Mouse (Mus musculus) CH12.LX (cell line): ENCODE results near the gene Zscan22. TPM values are rescaled to one million over a fixed set of nuclear protein-coding genes. Genes with fewer than 3 reads are reported as not detected.

Experiments
- DNase-seq: peaks from one replicate; pipeline ENCODE4 v3.0.0-alpha.2; 2013; ENCODE audit errors: extremely low read depth
- H3K27ac ChIP-seq: 2 replicates; pipeline ENCODE4 v1.5.1; 2012; ENCODE audit warnings: low read depth, mild to moderate bottlenecking, control low read depth, moderate library complexity; ENCODE audit not compliant: insufficient read depth
- H3K27me3 ChIP-seq: replicated peaks from 2 replicates; pipeline ENCODE3; 2012; ENCODE audit warnings: inconsistent platforms
- H3K36me3 ChIP-seq, 2 experiments: replicated peaks in 1 of 2; 2 replicates each; pipeline versions ENCODE3 to v1.6.1; 2012; ENCODE audit warnings: inconsistent platforms in 1 of 2, low read length in 1 of 2, mild to moderate bottlenecking in 1 of 2, mixed read lengths in 1 of 2, moderate library complexity in 1 of 2; ENCODE audit not compliant: control insufficient read depth in 1 of 2, insufficient read depth in 1 of 2
- H3K4me1 ChIP-seq, 2 experiments: 2 replicates each; pipeline ENCODE4 v1.6.1; 2012; ENCODE audit warnings: inconsistent platforms in 1 of 2, moderate library complexity in 1 of 2; ENCODE audit not compliant: insufficient read depth in 2 of 2, control insufficient read depth in 1 of 2
- H3K4me2 ChIP-seq: 2 replicates; pipeline ENCODE4 v1.6.1; 2012; ENCODE audit warnings: low read depth, mild to moderate bottlenecking, control low read depth; ENCODE audit not compliant: poor library complexity, insufficient read depth, severe bottlenecking
- H3K4me3 ChIP-seq, 3 experiments: fragments of 150-350 bp in 1 of 3; sonication (generic) in 1 of 3; replicated peaks in 1 of 3; 2 replicates each; pipeline versions ENCODE3 to v1.5.1; 2011 to 2012; ENCODE audit warnings: low read depth in 2 of 3, low read length in 2 of 3, mild to moderate bottlenecking in 2 of 3, moderate library complexity in 2 of 3, control low read depth in 1 of 3, improper control_type of control experiment in 1 of 3, inconsistent platforms in 1 of 3, mixed read lengths in 1 of 3; ENCODE audit not compliant: poor library complexity in 1 of 3
- H3K79me2 ChIP-seq: replicated peaks from 2 replicates; pipeline ENCODE4 v1.6.1; 2012; ENCODE audit warnings: mild to moderate bottlenecking, moderate library complexity; ENCODE audit not compliant: control insufficient read depth, poor library complexity, insufficient read depth, severe bottlenecking; ENCODE audit errors: extremely low read depth
- H3K9ac ChIP-seq: 2 replicates; pipeline ENCODE4 v1.6.1; 2012; ENCODE audit warnings: low read depth, mild to moderate bottlenecking, control low read depth, moderate library complexity; ENCODE audit not compliant: insufficient read depth
- H3K9me3 ChIP-seq: replicated peaks from 2 replicates; pipeline ENCODE3; 2012; ENCODE audit warnings: low read length, inconsistent platforms, mixed read lengths
- BHLHE40 ChIP-seq: IDR thresholded peaks from 2 replicates; pipeline ENCODE4 v1.6.1; 2011; ENCODE audit warnings: mild to moderate bottlenecking, low read depth, low read length, improper control_type of control experiment
- CHD2 ChIP-seq: IDR thresholded peaks from 2 replicates; pipeline ENCODE4 v1.6.1; 2011; ENCODE audit warnings: low read length, improper control_type of control experiment
- CTCF ChIP-seq, 2 experiments: IDR thresholded peaks in 1 of 2; conservative IDR thresholded peaks in 1 of 2; 2 replicates each; pipeline ENCODE4 v1.5.1; 2011 to 2012; ENCODE audit warnings: low read depth in 2 of 2, low read length in 2 of 2, improper control_type of control experiment in 1 of 2, inconsistent platforms in 1 of 2, mild to moderate bottlenecking in 1 of 2, moderate library complexity in 1 of 2
- E2F4 ChIP-seq: IDR thresholded peaks from 2 replicates; pipeline ENCODE4 v1.6.1; 2011; ENCODE audit warnings: low read depth, low read length, improper control_type of control experiment; ENCODE audit not compliant: insufficient replicate concordance
- ELF1 ChIP-seq: IDR thresholded peaks from 2 replicates; pipeline ENCODE4 v1.6.1; 2014; ENCODE audit warnings: low read depth, mild to moderate bottlenecking, inconsistent platforms, low read length, improper control_type of control experiment
- EP300 ChIP-seq: IDR thresholded peaks from 2 replicates; pipeline ENCODE4 v1.6.1; 2011; ENCODE audit warnings: low read length, improper control_type of control experiment
- JUN ChIP-seq: IDR thresholded peaks from 2 replicates; pipeline ENCODE4 v1.6.1; 2011; ENCODE audit warnings: low read depth, mild to moderate bottlenecking, low read length, improper control_type of control experiment, moderate library complexity; ENCODE audit not compliant: insufficient read depth
- JUND ChIP-seq: conservative IDR thresholded peaks from 2 replicates; pipeline ENCODE4 v1.6.1; 2011; ENCODE audit warnings: low read depth, low read length, improper control_type of control experiment
- KAT2A ChIP-seq: IDR thresholded peaks from 2 replicates; pipeline ENCODE4 v1.6.1; 2012; ENCODE audit warnings: low read length, improper control_type of control experiment, inconsistent platforms; ENCODE audit not compliant: insufficient replicate concordance
- MAX ChIP-seq: IDR thresholded peaks from 2 replicates; pipeline ENCODE4 v1.6.1; 2011; ENCODE audit warnings: low read length, improper control_type of control experiment
- MEF2A ChIP-seq: IDR thresholded peaks from 2 replicates; pipeline ENCODE4 v1.6.1; 2014; ENCODE audit warnings: low read depth, mild to moderate bottlenecking, inconsistent platforms, low read length, improper control_type of control experiment, borderline replicate concordance
- MYC ChIP-seq: IDR thresholded peaks from 2 replicates; pipeline ENCODE4 v1.6.1; 2011; ENCODE audit warnings: low read depth, mild to moderate bottlenecking, improper control_type of control experiment, low read length
- NELFE ChIP-seq: IDR thresholded peaks from 2 replicates; pipeline ENCODE4 v1.6.1; 2011; ENCODE audit warnings: low read depth, low read length, improper control_type of control experiment
- POLR2A ChIP-seq: IDR thresholded peaks from 2 replicates; pipeline ENCODE4 v1.6.1; 2011; ENCODE audit warnings: low read depth, mild to moderate bottlenecking, improper control_type of control experiment, low read length
- POLR2AphosphoS2 ChIP-seq: IDR thresholded peaks from 2 replicates; pipeline ENCODE4 v1.6.1; 2011; ENCODE audit warnings: low read depth, low read length, improper control_type of control experiment
- RAD21 ChIP-seq: IDR thresholded peaks from 2 replicates; pipeline ENCODE4 v1.6.1; 2011; ENCODE audit warnings: low read depth, mild to moderate bottlenecking, low read length, improper control_type of control experiment, moderate library complexity
- RCOR1 ChIP-seq: conservative IDR thresholded peaks from 2 replicates; pipeline ENCODE4 v1.6.1; 2012; ENCODE audit warnings: low read depth, mild to moderate bottlenecking, inconsistent platforms, low read length, improper control_type of control experiment
- SIN3A ChIP-seq: IDR thresholded peaks from 2 replicates; pipeline ENCODE4 v1.6.1; 2012; ENCODE audit warnings: low read length, improper control_type of control experiment, inconsistent platforms
- SMC3 ChIP-seq: IDR thresholded peaks from 2 replicates; pipeline ENCODE4 v1.6.1; 2011; ENCODE audit warnings: low read depth, low read length, improper control_type of control experiment
- UBTF ChIP-seq: IDR thresholded peaks from 2 replicates; pipeline ENCODE4 v1.6.1; 2012; ENCODE audit warnings: low read depth, mild to moderate bottlenecking, inconsistent platforms, low read length, improper control_type of control experiment, moderate library complexity
- USF1 ChIP-seq: IDR thresholded peaks from 2 replicates; pipeline ENCODE4 v1.6.1; 2014; ENCODE audit warnings: low read depth, mild to moderate bottlenecking, inconsistent platforms, low read length, improper control_type of control experiment
- ZC3H11A ChIP-seq: IDR thresholded peaks from 2 replicates; pipeline ENCODE4 v1.6.1; 2012; ENCODE audit warnings: low read depth, mild to moderate bottlenecking, inconsistent platforms, low read length, improper control_type of control experiment
- ZKSCAN1 ChIP-seq: IDR thresholded peaks from 2 replicates; pipeline ENCODE4 v1.6.1; 2012; ENCODE audit warnings: low read depth, inconsistent platforms, low read length, improper control_type of control experiment, borderline replicate concordance
- ZMIZ1 ChIP-seq: IDR thresholded peaks from 2 replicates; pipeline ENCODE4 v1.6.1; 2012; ENCODE audit warnings: low read depth, mild to moderate bottlenecking, inconsistent platforms, low read length, improper control_type of control experiment
- ZNF384 ChIP-seq: IDR thresholded peaks from 2 replicates; pipeline ENCODE4 v1.6.1; 2012; ENCODE audit warnings: low read depth, low read length, improper control_type of control experiment, inconsistent platforms
- dilution Hi-C: fragments of 300-500 bp; cut with MboI; formaldehyde crosslinking; loops from 2 replicates; pipeline ENCODE4 v1.14.3; 2020; ENCODE audit warnings: low sequenced_read_pairs; ENCODE audit not compliant: extremely low pct_unique_long_range_greater_than_20kb, extremely low pct_ligation_motif_present
- in situ Hi-C: fragments of 300-500 bp; cut with MboI; formaldehyde crosslinking; loops from 3 replicates; pipeline ENCODE4 v1.14.3; 2019; ENCODE audit warnings: low sequenced_read_pairs, low pct_ligation_motif_present, low pct_unique_long_range_greater_than_20kb, mixed read lengths
- polyA plus RNA-seq: library from polyadenylated mRNA; unstranded; fragments of >175 nt; gene quantifications from 2 replicates; pipeline ENCODE4 v1.2.1, GENCODE M21; 2012; ENCODE audit warnings: low read depth; ENCODE audit not compliant: insufficient read length
- total RNA-seq, 2 experiments: library from RNA; depleted of rRNA; stranded (reverse); fragments of 300-350 nt in 1 of 2; fragments of >200 nt in 1 of 2; gene quantifications; 2 replicates each; pipeline ENCODE4 v1.2.3; 2012 to 2014

The Zscan22 gene
- total and polyA plus RNA-seq, 3 experiments = 3.2 to 8.9 (median 3.3) TPM

DNA sequence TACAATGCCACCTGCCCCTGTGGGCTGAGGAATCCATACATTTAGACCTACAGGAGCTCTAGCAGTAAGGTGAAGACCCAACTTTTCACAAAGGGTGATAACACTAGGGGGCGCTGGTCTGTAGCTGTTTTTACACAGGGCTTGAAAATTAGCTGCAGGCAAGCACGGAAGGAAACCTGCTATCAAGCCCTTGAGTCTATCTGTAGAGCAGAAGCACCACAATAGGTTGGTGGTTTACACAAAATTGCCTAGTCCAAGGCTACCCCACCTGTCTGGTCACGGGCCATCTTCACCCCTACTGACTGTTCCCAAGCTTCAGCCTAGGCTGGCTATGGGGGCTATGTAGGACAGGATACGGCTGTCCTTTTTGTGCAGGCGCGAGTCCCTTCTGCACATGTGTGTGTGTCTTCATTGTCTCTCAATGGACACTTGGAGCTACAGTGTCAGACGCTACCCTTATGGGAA is 11.9 kb downstream of the Zscan22 start:
- in situ Hi-C loops (loop anchor here (5.0 kb wide), 1 partner anchor 98 kb away; no protein-coding TSS in a partner anchor), dilution Hi-C loops (no loop called here)
- Histone ChIP-seq H3K79me2 (no peaks in the 10 kb centered on the region), H3K4me1 (no peaks in the 10 kb centered on the region), H3K4me3 (no peak overlapping the region), H3K9me3 (no peaks in the 10 kb centered on the region), H3K9ac (no peak overlapping the region), H3K36me3 (peaks cover 31 to 58% of the 10 kb centered on the region in 2 experiments), H3K27me3 (no peaks in the 10 kb centered on the region), H3K4me2 (no peak overlapping the region), H3K27ac (no peak overlapping the region)
- TF ChIP-seq MAX (no peak), EP300 (no peak), JUND (no peak), SMC3 (peak; percentile 36), USF1 (no peak), JUN (no peak), ZMIZ1 (no peak), MEF2A (no peak), ZKSCAN1 (no peak), E2F4 (no peak), RAD21 (peak; percentile 40), ZC3H11A (no peak), CTCF (conservative IDR thresholded peaks at IDR 0.05 in 1 of 2, IDR thresholded peaks at IDR 0.05 in 1 of 2; ENCODE audit: low read depth in 2 of 2, low read length in 2 of 2) (peak; percentile 52 to 71), MYC (no peak), ZNF384 (no peak)
- DNase-seq = peak; percentile 57

DNA sequence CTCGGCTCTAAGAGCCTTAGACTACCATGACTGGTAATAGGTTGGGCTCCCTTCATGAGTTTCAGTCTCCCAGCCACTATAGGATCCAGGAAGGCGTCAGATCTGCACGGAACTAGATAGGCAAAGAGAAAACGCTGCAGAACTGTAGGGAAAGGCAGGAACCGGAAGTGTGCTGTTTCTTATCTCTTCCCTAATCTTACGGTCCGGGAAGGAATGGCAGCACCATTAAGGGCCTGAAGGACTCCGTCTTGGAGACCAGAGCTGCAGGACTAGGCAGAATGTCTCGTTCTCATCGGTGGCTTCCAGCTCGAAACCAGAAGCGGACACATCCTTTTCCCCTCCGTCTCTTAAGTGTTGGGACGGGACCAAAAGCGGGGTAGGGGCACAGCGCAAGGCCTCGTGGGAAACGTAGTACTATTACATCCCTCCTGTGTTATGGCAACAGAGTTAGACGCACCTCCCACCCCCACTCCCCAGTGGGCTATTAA is 12.6 kb downstream of the Zscan22 start:
- no peak for DNase-seq

More for the DNA sequence above, 12.6 kb downstream of the Zscan22 start:
- dilution Hi-C loops = no loop called here
- in situ Hi-C loops = no loop called here
- Histone ChIP-seq H3K9me3 (no peaks in the 10 kb centered on the region), H3K4me1 (no peaks in the 10 kb centered on the region), H3K4me2 (no peak overlapping the region), H3K4me3 (no peak overlapping the region), H3K36me3 (peaks cover 25 to 51% of the 10 kb centered on the region in 2 experiments), H3K9ac (no peak overlapping the region), H3K27me3 (no peaks in the 10 kb centered on the region), H3K27ac (no peak overlapping the region), H3K79me2 (no peaks in the 10 kb centered on the region)
- TF ChIP-seq CHD2 (no peak), SIN3A (no peak), ZC3H11A (no peak), MEF2A (no peak), POLR2AphosphoS2 (no peak), NELFE (no peak), POLR2A (no peak), UBTF (no peak), BHLHE40 (no peak), ZNF384 (no peak), RAD21 (no peak), RCOR1 (no peak), JUN (no peak), KAT2A (no peak), ELF1 (no peak), SMC3 (no peak)
